Mouse (Mus musculus) thymus, postnatal 25 days (tissue): ENCODE measurements around the gene Gtf2f1.

Experiments used
- DNase-seq: peaks from one replicate; pipeline ENCODE4 v3.0.0; 2022

The Gtf2f1 gene

GRCm38 (mm10) chr17:57001228-57001627 lies 9.9 kb downstream of the Gtf2f1 start:
- no peak for DNase-seq

GRCm38 (mm10) chr17:56999968-57000609 lies 11.0 kb downstream of the Gtf2f1 start, which contains the start of gene Pspn:
Gene Pspn (minus strand): TSS chr17:57000018.
- DNase-seq: no peak

GRCm38 (mm10) chr17:56999414-56999813 lies 11.7 kb downstream of the Gtf2f1 start:
- DNase-seq: no peak

GRCm38 (mm10) chr17:56997029-56997667 lies 13.9 kb downstream of the Gtf2f1 start, which contains the start of gene Alkbh7:
Gene Alkbh7 (plus strand): TSS chr17:56997339.
- peak; percentile 91 for DNase-seq

- DNase-seq: no peak
These were observed 14.6 kb downstream of the Gtf2f1 start for GRCm38 (mm10) chr17:56996506-56996905.

GRCm38 (mm10) chr17:56995046-56995445 lies 16.0 kb downstream of the Gtf2f1 start:
- DNase-seq: no peak

GRCm38 (mm10) chr17:56990966-56991365 lies 20.1 kb downstream of the Gtf2f1 start:
- DNase-seq: no peak

GRCm38 (mm10) chr17:56990115-56990746 lies 20.9 kb downstream of the Gtf2f1 start, which contains the start of gene Clpp:
Gene Clpp (plus strand): TSS chr17:56990305.
- DNase-seq: peak; percentile 96

GRCm38 (mm10) chr17:56989467-56990114 lies 21.5 kb downstream of the Gtf2f1 start:
- DNase-seq: no peak

- DNase-seq: no peak
These were observed 22.1 kb downstream of the Gtf2f1 start for GRCm38 (mm10) chr17:56988921-56989430.

GRCm38 (mm10) chr17:56988441-56988840 lies 22.6 kb downstream of the Gtf2f1 start:
- DNase-seq: no peak

- no peak for DNase-seq
These were observed 24.8 kb downstream of the Gtf2f1 start for GRCm38 (mm10) chr17:56986105-56986805.

GRCm38 (mm10) chr17:56985656-56986055 lies 25.4 kb downstream of the Gtf2f1 start:
- no peak for DNase-seq

GRCm38 (mm10) chr17:56984886-56985285 lies 26.2 kb downstream of the Gtf2f1 start:
- no peak for DNase-seq

GRCm38 (mm10) chr17:56982013-56982412 lies 29.1 kb downstream of the Gtf2f1 start, which contains the start of gene Acer1:
Gene Acer1 (minus strand): TSS chr17:56982126.
- DNase-seq: no peak

- DNase-seq: no peak
These were observed 30.0 kb downstream of the Gtf2f1 start for GRCm38 (mm10) chr17:56981049-56981448.

GRCm38 (mm10) chr17:56979524-56979923 lies 31.6 kb downstream of the Gtf2f1 start:
- DNase-seq: no peak

GRCm38 (mm10) chr17:56976531-56977390 lies 34.3 kb downstream of the Gtf2f1 start:
- DNase-seq: no peak

GRCm38 (mm10) chr17:56975391-56975790 lies 35.7 kb downstream of the Gtf2f1 start:
- DNase-seq: no peak

GRCm38 (mm10) chr17:56974708-56975240 lies 36.3 kb downstream of the Gtf2f1 start:
- DNase-seq: no peak
